Mouse (Mus musculus): Measurements from ENCODE around the gene Cdx2. TPM values are rescaled to one million over a fixed set of nuclear protein-coding genes. Genes with fewer than 3 reads are reported as not detected.

Gene Cdx2
- polyA plus RNA-seq, 1 experiment = 0.03 TPM

GRCm38 (mm10) chr5:147284365-147284764, 22.7 kb downstream of the Cdx2 start:
- Histone ChIP-seq H3K36me3 (ENCODE audit: control insufficient read depth) (no peaks in the 10 kb centered on the region), H3K4me3 (replicated peaks) (no peak overlapping the region), H3K4me1 (ENCODE audit: control insufficient read depth) (no peaks in the 10 kb centered on the region), H3K9me3 (ENCODE audit: control insufficient read depth, low read length) (no peaks in the 10 kb centered on the region), H3K27me3 (ENCODE audit: control insufficient read depth) (peaks cover 14% of the 10 kb centered on the region)
- no peak for TF ChIP-seq TAL1 (IDR thresholded peaks at IDR 0.05; ENCODE audit: low read length)
- TF ChIP-seq GATA1 (IDR thresholded peaks at IDR 0.05; ENCODE audit: low read length) = no peak

GRCm38 (mm10) chr5:147277547-147277925, 29.5 kb downstream of the Cdx2 start:
- H3K36me3 ChIP-seq (ENCODE audit: control insufficient read depth) = no peaks in the 10 kb centered on the region
- peaks cover 82% of the 10 kb centered on the region for H3K27me3 ChIP-seq (ENCODE audit: control insufficient read depth)
- no peaks in the 10 kb centered on the region; the same call in 1 of the 2 replicates for H3K9me3 ChIP-seq (ENCODE audit: control insufficient read depth, low read length)
- TF ChIP-seq TAL1 (IDR thresholded peaks at IDR 0.05; ENCODE audit: low read length) (no peak), GATA1 (IDR thresholded peaks at IDR 0.05; ENCODE audit: low read length) (no peak)
- no peak overlapping the region for H3K4me3 ChIP-seq (replicated peaks)
- H3K4me1 ChIP-seq (ENCODE audit: control insufficient read depth) = no peaks in the 10 kb centered on the region

- Histone ChIP-seq H3K27me3 (ENCODE audit: control insufficient read depth) (peaks cover 88% of the 10 kb centered on the region), H3K9me3 (ENCODE audit: control insufficient read depth, low read length) (no peaks in the 10 kb centered on the region; the same call in 1 of the 2 replicates), H3K4me3 (replicated peaks) (no peak overlapping the region), H3K36me3 (ENCODE audit: control insufficient read depth) (no peaks in the 10 kb centered on the region), H3K4me1 (ENCODE audit: control insufficient read depth) (no peaks in the 10 kb centered on the region)
- TF ChIP-seq GATA1 (IDR thresholded peaks at IDR 0.05; ENCODE audit: low read length) = no peak
Observed at GRCm38 (mm10) chr5:147276701-147277546, 30.1 kb downstream of the Cdx2 start.

GRCm38 (mm10) chr5:147275761-147276160, 31.3 kb downstream of the Cdx2 start:
- Histone ChIP-seq H3K27me3 (ENCODE audit: control insufficient read depth) (peaks cover 97% of the 10 kb centered on the region), H3K36me3 (ENCODE audit: control insufficient read depth) (no peaks in the 10 kb centered on the region), H3K4me3 (replicated peaks) (no peak overlapping the region), H3K4me1 (ENCODE audit: control insufficient read depth) (no peaks in the 10 kb centered on the region), H3K9me3 (ENCODE audit: control insufficient read depth, low read length) (no peaks in the 10 kb centered on the region; the same call in 1 of the 2 replicates)
- no peak for TF ChIP-seq TAL1 (IDR thresholded peaks at IDR 0.05; ENCODE audit: low read length)
- TF ChIP-seq GATA1 (IDR thresholded peaks at IDR 0.05; ENCODE audit: low read length) = no peak

- H3K9me3 ChIP-seq (ENCODE audit: control insufficient read depth, low read length) = no peaks in the 10 kb centered on the region; the same call in 1 of the 2 replicates
- TF ChIP-seq TAL1 (IDR thresholded peaks at IDR 0.05; ENCODE audit: low read length) (no peak), GATA1 (IDR thresholded peaks at IDR 0.05; ENCODE audit: low read length) (no peak)
- peaks cover 100% of the 10 kb centered on the region for H3K27me3 ChIP-seq (ENCODE audit: control insufficient read depth)
- H3K4me3 ChIP-seq (replicated peaks) = no peak overlapping the region
- no peaks in the 10 kb centered on the region for H3K36me3 ChIP-seq (ENCODE audit: control insufficient read depth)
- no peaks in the 10 kb centered on the region for H3K4me1 ChIP-seq (ENCODE audit: control insufficient read depth)
Observed at GRCm38 (mm10) chr5:147274174-147275141, 32.6 kb downstream of the Cdx2 start.

- Histone ChIP-seq H3K4me1 (ENCODE audit: control insufficient read depth) (no peaks in the 10 kb centered on the region), H3K36me3 (ENCODE audit: control insufficient read depth) (no peaks in the 10 kb centered on the region), H3K27me3 (ENCODE audit: control insufficient read depth) (peaks cover 100% of the 10 kb centered on the region), H3K4me3 (replicated peaks) (no peak overlapping the region), H3K9me3 (ENCODE audit: control insufficient read depth, low read length) (no peaks in the 10 kb centered on the region; the same call in 1 of the 2 replicates)
- no peak for TF ChIP-seq GATA1 (IDR thresholded peaks at IDR 0.05; ENCODE audit: low read length)
- TF ChIP-seq TAL1 (IDR thresholded peaks at IDR 0.05; ENCODE audit: low read length) = no peak
Observed at GRCm38 (mm10) chr5:147272808-147273345, 34.2 kb downstream of the Cdx2 start.

- TF ChIP-seq GATA1 (IDR thresholded peaks at IDR 0.05; ENCODE audit: low read length) = no peak
- TF ChIP-seq TAL1 (IDR thresholded peaks at IDR 0.05; ENCODE audit: low read length) = no peak
- Histone ChIP-seq H3K27me3 (ENCODE audit: control insufficient read depth) (peaks cover 100% of the 10 kb centered on the region), H3K36me3 (ENCODE audit: control insufficient read depth) (no peaks in the 10 kb centered on the region), H3K9me3 (ENCODE audit: control insufficient read depth, low read length) (no peaks in the 10 kb centered on the region; the same call in 1 of the 2 replicates), H3K4me3 (replicated peaks) (no peak overlapping the region), H3K4me1 (ENCODE audit: control insufficient read depth) (no peaks in the 10 kb centered on the region)
Observed at GRCm38 (mm10) chr5:147272046-147272807, 34.8 kb downstream of the Cdx2 start.

Measured in erythroblast, embryonic 14.5 days (primary cell).